Mouse (Mus musculus) B cell, adult 2 months (primary cell): ENCODE measurements around the gene Slc38a6.
A peak's percentile ranks its signal among the peaks of the same experiment; 100 is the strongest.

Experiments used
- DNase-seq, 2 experiments: peaks; one replicate each; pipeline ENCODE4 v3.0.0; 2022

Gene Slc38a6

GRCm38 (mm10) chr12:73286287-73287092 is at the start of gene Slc38a6, which contains the start of gene Trmt5:
TSS of gene Slc38a6 (plus strand) at chr12:73286779.
TSS of gene Trmt5 (minus strand) at chr12:73286710.
- peak; percentile 94 for DNase-seq

- DNase-seq = no peak
These were observed 44.6 kb upstream of the Slc38a6 start for GRCm38 (mm10) chr12:73241960-73242359.

GRCm38 (mm10) chr12:73245687-73246086 is 40.9 kb upstream of the Slc38a6 start:
- DNase-seq = no peak

- DNase-seq = no peak
These were observed 31.6 kb upstream of the Slc38a6 start for GRCm38 (mm10) chr12:73255006-73255405.

- DNase-seq = no peak
These were observed 27.3 kb upstream of the Slc38a6 start for GRCm38 (mm10) chr12:73259269-73259668.

GRCm38 (mm10) chr12:73260339-73260738 is 26.2 kb upstream of the Slc38a6 start:
- DNase-seq = no peak

- DNase-seq = no peak
These were observed 21.1 kb upstream of the Slc38a6 start for GRCm38 (mm10) chr12:73265381-73265978.

GRCm38 (mm10) chr12:73266597-73266996 is 20.0 kb upstream of the Slc38a6 start:
- DNase-seq = no peak

- no peak for DNase-seq
These were observed 18.1 kb upstream of the Slc38a6 start for GRCm38 (mm10) chr12:73268497-73268896.

- DNase-seq = no peak
These were observed 17.0 kb upstream of the Slc38a6 start for GRCm38 (mm10) chr12:73269531-73269930.

GRCm38 (mm10) chr12:73269933-73270332 is 16.6 kb upstream of the Slc38a6 start:
- no peak for DNase-seq

- DNase-seq = no peak
These were observed 11.7 kb upstream of the Slc38a6 start for GRCm38 (mm10) chr12:73274921-73275320.

- no peak for DNase-seq
These were observed 1.0 kb downstream of the Slc38a6 start for GRCm38 (mm10) chr12:73287609-73288008.

GRCm38 (mm10) chr12:73288626-73289025 is 2.0 kb downstream of the Slc38a6 start:
- DNase-seq = no peak

GRCm38 (mm10) chr12:73294884-73295283 is 8.3 kb downstream of the Slc38a6 start:
- DNase-seq = no peak

- DNase-seq = no peak
These were observed 9.0 kb downstream of the Slc38a6 start for GRCm38 (mm10) chr12:73295505-73296140.

- DNase-seq = no peak
These were observed 12.0 kb downstream of the Slc38a6 start for GRCm38 (mm10) chr12:73298621-73299020.

- DNase-seq = no peak
These were observed 14.0 kb downstream of the Slc38a6 start for GRCm38 (mm10) chr12:73300531-73300930.

GRCm38 (mm10) chr12:73304636-73305035 is 18.1 kb downstream of the Slc38a6 start:
- DNase-seq = no peak

- no peak for DNase-seq
These were observed 21.2 kb downstream of the Slc38a6 start for GRCm38 (mm10) chr12:73307750-73308149.

- no peak for DNase-seq
These were observed 22.1 kb downstream of the Slc38a6 start for GRCm38 (mm10) chr12:73308711-73309110.

- no peak for DNase-seq
These were observed 31.4 kb downstream of the Slc38a6 start for GRCm38 (mm10) chr12:73317706-73318686.

GRCm38 (mm10) chr12:73324180-73324586 is 37.6 kb downstream of the Slc38a6 start:
- DNase-seq = no peak
